Mouse (Mus musculus) embryonic facial prominence, embryonic 12.5 days (tissue): ENCODE results near the gene 4930558K02Rik. TPM values are rescaled to one million over a fixed set of nuclear protein-coding genes. Genes with fewer than 3 reads are reported as not detected.

Experiments used
- ATAC-seq: fragments of 200-750 bp; cut with Nextera tagmentation; 2 replicates; pipeline ENCODE4 v1.8.0; 2017; ENCODE audit not compliant: insufficient number of reproducible peaks, insufficient read depth, low FRiP score, low TSS enrichment
- H3K27ac ChIP-seq: fragments of 300-500 bp; sonication (generic); 2 replicates; pipeline ENCODE4 v1.5.1; 2016; ENCODE audit warnings: mild to moderate bottlenecking
- H3K27me3 ChIP-seq: fragments of 300-500 bp; sonication (generic); 2 replicates; pipeline ENCODE4 v1.6.1; 2016; ENCODE audit warnings: mild to moderate bottlenecking, moderate library complexity
- H3K36me3 ChIP-seq: fragments of 300-500 bp; sonication (generic); 2 replicates; pipeline ENCODE4 v1.6.1; 2016; ENCODE audit warnings: mild to moderate bottlenecking
- H3K4me1 ChIP-seq: fragments of 300-500 bp; sonication (generic); 2 replicates; pipeline ENCODE4 v1.6.1; 2016
- H3K4me2 ChIP-seq: fragments of 300-500 bp; sonication (generic); replicated peaks from 2 replicates; pipeline ENCODE4 v1.6.1; 2016; ENCODE audit warnings: mild to moderate bottlenecking, moderate library complexity
- H3K4me3 ChIP-seq: fragments of 300-500 bp; sonication (generic); 2 replicates; pipeline ENCODE4 v1.5.1; 2016; ENCODE audit warnings: mild to moderate bottlenecking
- H3K9ac ChIP-seq: fragments of 300-500 bp; sonication (generic); 2 replicates; pipeline ENCODE4 v1.6.1; 2016; ENCODE audit warnings: mild to moderate bottlenecking, moderate library complexity
- H3K9me3 ChIP-seq: fragments of 300-500 bp; sonication (generic); 2 replicates; pipeline ENCODE4 v1.6.1; 2016; ENCODE audit warnings: mild to moderate bottlenecking, moderate library complexity
- WGBS: fragments of 180-500 bp; shearing (Covaris S2); methylation state at CpG from one replicate; pipeline ENCODE4 v1.1.7; 2016; 5-methylcytosine and 5-hydroxymethylcytosine counted together
- polyA plus RNA-seq: library from polyadenylated mRNA; unstranded; fragments of >200 nt; fragmentation: Nextera tagmentation; extraction: Ambion mirVana; gene quantifications from 2 replicates; pipeline ENCODE4 v1.2.1, GENCODE M21; 2016

The 4930558K02Rik gene
- polyA plus RNA-seq, 1 experiment from 2014 or later: not detected

- WGBS: 96% methylated on average over 9 of the region's 9 CpGs
- Histone ChIP-seq H3K27me3 (no peaks in the 10 kb centered on the region), H3K36me3 (peaks cover 8% of the 10 kb centered on the region; the same call in 1 of the 2 replicates), H3K9ac (no peak overlapping the region), H3K27ac (no peak overlapping the region), H3K4me2 (no peak overlapping the region), H3K4me3 (no peak overlapping the region), H3K9me3 (no peaks in the 10 kb centered on the region), H3K4me1 (peaks cover 25% of the 10 kb centered on the region; the same call in 1 of the 2 replicates)
- ATAC-seq: no peak
Measured at GRCm38 (mm10) chr1:161970874-161971273, 8.6 kb downstream of the 4930558K02Rik start.

DNA sequence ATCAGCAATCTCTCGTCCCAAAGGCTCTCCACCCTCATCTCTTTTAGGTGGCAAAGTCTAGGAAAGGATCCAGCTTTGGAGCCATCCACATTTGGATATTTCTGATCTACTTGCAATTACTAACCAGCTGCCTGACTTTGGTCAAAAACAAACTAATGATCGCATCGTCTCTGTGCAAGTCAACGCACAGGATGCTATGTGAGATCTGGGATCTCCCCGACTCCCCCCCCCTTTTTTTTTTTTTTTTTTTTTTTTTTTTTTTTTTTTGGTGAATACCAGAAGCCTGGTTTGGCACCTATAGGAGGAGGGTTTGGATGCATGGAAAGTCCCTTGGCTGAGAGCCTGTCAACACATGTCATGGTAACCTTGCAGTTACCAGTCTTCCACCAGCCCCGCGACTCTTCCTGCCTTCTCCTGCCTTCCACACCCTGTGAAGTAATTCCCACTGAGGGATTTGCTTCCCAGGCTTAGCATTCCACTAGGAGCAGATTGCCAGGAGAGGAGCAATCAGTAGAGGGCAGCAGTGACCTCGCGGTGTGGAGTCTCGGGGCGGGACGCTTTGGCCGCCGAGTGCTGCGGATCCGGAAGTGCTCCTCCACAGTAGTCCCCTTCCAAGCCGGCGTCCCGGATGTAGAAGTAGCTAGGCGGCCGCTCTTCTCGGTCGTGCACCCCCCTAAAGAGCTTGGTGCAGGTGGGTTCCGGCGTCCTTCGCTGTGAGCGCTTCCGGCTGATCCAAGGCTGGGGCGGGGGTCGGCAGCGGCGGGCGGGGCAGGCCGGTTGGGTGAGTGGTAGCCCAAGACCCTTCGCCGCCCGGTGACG lies 10.6 kb downstream of the 4930558K02Rik start, which contains the start of gene Pigc:
Pigc (plus strand) TSS at position 598 of the 819 bp plus-strand sequence.
- WGBS: 4% methylated on average over 38 of the region's 38 CpGs
- H3K9ac ChIP-seq: peak within 1 kb of the TSS; percentile 74
- H3K27me3 ChIP-seq: no peaks in the 10 kb centered on the region
- H3K9me3 ChIP-seq: no peaks in the 10 kb centered on the region
- H3K36me3 ChIP-seq: peaks cover 8% of the 10 kb centered on the region; the same call in 1 of the 2 replicates
- H3K27ac ChIP-seq: peak within 1 kb of the TSS; percentile 79
- peak within 1 kb of the TSS; percentile 71 for H3K4me3 ChIP-seq
- peaks cover 17% of the 10 kb centered on the region; the same call in 1 of the 2 replicates for H3K4me1 ChIP-seq
- peak; percentile 96 for ATAC-seq
- peak within 1 kb of the TSS; percentile 57 for H3K4me2 ChIP-seq

DNA sequence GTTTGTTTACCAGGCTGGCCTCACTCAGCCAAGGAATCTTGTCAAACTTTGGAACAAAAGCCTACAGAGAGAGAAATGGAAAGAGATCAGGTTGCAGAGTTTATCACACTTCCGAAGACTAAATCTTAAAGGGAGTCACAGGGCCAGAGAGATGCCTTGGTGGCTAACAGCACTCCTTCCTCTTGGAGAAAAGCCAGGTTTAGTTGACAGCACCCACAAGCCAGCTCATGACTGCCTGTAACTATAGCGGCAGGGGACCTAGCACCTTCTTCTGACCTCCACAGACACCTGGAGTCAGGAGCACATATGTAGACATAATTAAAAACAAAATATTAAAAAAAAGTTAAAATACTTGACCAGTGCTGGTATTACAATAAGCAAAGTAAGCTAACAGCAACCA lies 11.5 kb downstream of the 4930558K02Rik start:
- H3K4me2 ChIP-seq: no peak overlapping the region
- H3K27me3 ChIP-seq: no peaks in the 10 kb centered on the region
- 77% methylated on average over 2 of the region's 2 CpGs for WGBS
- ATAC-seq: no peak
- no peak overlapping the region for H3K4me3 ChIP-seq
- no peak overlapping the region for H3K27ac ChIP-seq
- H3K36me3 ChIP-seq: peaks cover 8% of the 10 kb centered on the region; the same call in 1 of the 2 replicates
- H3K4me1 ChIP-seq: peaks cover 14% of the 10 kb centered on the region; the same call in 1 of the 2 replicates
- H3K9ac ChIP-seq: no peak overlapping the region
- no peaks in the 10 kb centered on the region for H3K9me3 ChIP-seq

GRCm38 (mm10) chr1:161962465-161963377 lies 16.7 kb downstream of the 4930558K02Rik start:
- Histone ChIP-seq H3K36me3 (no peaks in the 10 kb centered on the region), H3K9me3 (no peaks in the 10 kb centered on the region), H3K27me3 (no peaks in the 10 kb centered on the region), H3K9ac (no peak overlapping the region), H3K4me1 (no peaks in the 10 kb centered on the region), H3K4me3 (no peak overlapping the region), H3K27ac (no peak overlapping the region; the same call in 1 of the 2 replicates), H3K4me2 (no peak overlapping the region)
- 39% methylated on average over 3 of the region's 3 CpGs for WGBS
- ATAC-seq: 0 out of 2 replicates have a peak, but pooled peaks have one; percentile 68

DNA sequence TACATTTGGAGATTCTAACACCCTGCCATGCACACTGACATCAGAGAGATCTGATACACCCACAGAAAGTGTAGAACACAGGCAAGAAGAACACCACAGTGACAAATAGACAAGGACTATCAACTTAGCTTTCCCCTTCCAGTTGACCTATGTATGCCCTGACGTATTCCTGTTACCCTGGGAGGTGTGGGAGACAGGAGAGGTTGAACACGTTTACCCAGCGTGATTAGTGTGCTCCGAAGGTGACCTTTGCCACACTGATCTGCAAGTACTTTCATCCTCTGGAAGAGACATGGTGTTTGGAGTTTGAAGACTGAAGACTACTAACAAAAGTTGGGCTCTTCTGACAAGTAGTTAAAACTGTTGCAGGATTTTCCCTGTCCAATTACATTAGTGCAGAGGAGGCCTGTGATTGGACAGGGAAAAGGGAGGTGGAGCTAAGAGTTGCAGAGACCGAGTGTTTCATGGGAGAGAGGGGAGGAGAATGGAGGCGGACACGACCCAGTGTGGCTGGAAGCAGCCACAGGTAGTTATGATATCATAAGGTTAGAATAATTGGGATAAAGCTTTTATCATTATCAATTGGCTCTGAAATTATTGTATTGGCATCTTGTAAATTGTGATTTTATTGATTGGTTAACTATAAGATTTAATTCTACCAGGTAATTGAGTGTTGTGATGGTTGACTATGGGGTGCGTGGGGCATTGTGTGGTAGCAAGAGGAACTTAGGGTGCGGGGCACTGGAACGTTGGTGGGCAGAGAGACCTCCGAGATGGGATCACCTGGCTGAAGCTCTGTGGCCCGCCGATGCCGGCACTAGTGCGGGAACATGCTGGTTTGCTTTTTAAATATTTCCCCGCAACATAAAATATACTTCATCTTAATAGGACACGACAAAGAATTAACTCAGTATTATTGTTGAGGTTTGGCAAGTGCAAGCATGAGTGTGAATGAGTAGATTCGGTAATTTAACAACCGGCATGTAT lies 21.2 kb downstream of the 4930558K02Rik start:
- no peak overlapping the region for H3K4me3 ChIP-seq
- no peak overlapping the region for H3K9ac ChIP-seq
- ATAC-seq: no peak
- WGBS: 82% methylated on average over 19 of the region's 19 CpGs
- no peaks in the 10 kb centered on the region for H3K9me3 ChIP-seq
- H3K36me3 ChIP-seq: no peaks in the 10 kb centered on the region
- no peaks in the 10 kb centered on the region for H3K4me1 ChIP-seq
- no peak overlapping the region for H3K27ac ChIP-seq
- H3K27me3 ChIP-seq: no peaks in the 10 kb centered on the region
- H3K4me2 ChIP-seq: no peak overlapping the region

DNA sequence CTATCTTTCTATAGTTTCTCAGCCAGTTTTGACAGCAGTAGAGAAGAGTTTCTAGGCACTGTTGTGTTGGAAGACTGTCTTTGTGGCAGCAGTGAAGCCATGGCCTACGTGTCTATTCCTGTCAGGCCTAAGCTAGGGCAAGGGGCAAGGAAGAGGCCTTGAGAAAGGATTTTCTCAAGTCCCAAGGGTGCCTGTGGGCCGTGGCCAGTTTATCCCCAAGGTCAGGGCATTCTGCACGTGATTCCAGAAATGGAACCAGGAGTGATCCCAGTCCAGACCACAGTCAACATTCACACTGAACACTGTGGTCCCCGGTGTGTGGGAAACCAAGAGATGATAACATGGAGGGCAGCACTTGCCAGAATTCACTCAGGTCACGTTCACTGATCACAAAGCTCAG lies 23.6 kb downstream of the 4930558K02Rik start:
- H3K4me3 ChIP-seq: no peak overlapping the region
- H3K27ac ChIP-seq: no peak overlapping the region
- H3K4me2 ChIP-seq: no peak overlapping the region
- WGBS: 60% methylated on average over 5 of the region's 5 CpGs
- H3K27me3 ChIP-seq: no peaks in the 10 kb centered on the region
- no peaks in the 10 kb centered on the region for H3K36me3 ChIP-seq
- H3K4me1 ChIP-seq: no peaks in the 10 kb centered on the region
- ATAC-seq: no peak
- H3K9ac ChIP-seq: no peak overlapping the region
- no peaks in the 10 kb centered on the region for H3K9me3 ChIP-seq

- H3K9me3 ChIP-seq: no peaks in the 10 kb centered on the region
- H3K9ac ChIP-seq: no peak overlapping the region
- H3K4me2 ChIP-seq: no peak overlapping the region
- H3K36me3 ChIP-seq: no peaks in the 10 kb centered on the region
- no peaks in the 10 kb centered on the region for H3K27me3 ChIP-seq
- H3K4me3 ChIP-seq: no peak overlapping the region
- no peaks in the 10 kb centered on the region for H3K4me1 ChIP-seq
- H3K27ac ChIP-seq: no peak overlapping the region
- no peak for ATAC-seq
- 59% methylated on average over 1 of the region's 1 CpGs for WGBS
Measured at GRCm38 (mm10) chr1:161952599-161952998, 26.8 kb downstream of the 4930558K02Rik start.

GRCm38 (mm10) chr1:161951009-161951779 lies 28.2 kb downstream of the 4930558K02Rik start:
- Histone ChIP-seq H3K4me1 (no peaks in the 10 kb centered on the region), H3K4me3 (no peak overlapping the region), H3K9ac (no peak overlapping the region), H3K27me3 (no peaks in the 10 kb centered on the region), H3K36me3 (no peaks in the 10 kb centered on the region), H3K4me2 (no peak overlapping the region), H3K27ac (no peak overlapping the region), H3K9me3 (no peaks in the 10 kb centered on the region)
- WGBS: 76% methylated on average over 5 of the region's 5 CpGs
- ATAC-seq: no peak

DNA sequence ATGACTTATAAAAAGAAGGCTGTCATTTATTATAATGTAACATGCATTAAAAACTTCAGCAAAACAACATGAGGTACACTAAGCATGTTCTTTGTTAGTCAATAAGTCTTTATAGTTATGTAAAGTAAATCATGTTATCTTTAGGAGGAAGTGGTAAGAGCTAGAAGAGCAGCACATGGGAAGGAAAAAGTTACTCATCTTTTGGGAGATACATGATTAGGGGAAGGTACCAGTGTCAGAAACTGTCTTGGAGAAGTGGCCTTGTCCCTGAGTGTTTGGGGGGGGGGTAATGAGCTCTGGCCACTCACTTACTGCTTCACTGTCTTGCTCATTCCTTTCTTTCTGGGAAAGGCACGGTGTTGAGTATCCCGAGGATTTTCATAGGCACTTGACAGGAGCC lies 37.4 kb downstream of the 4930558K02Rik start:
- Histone ChIP-seq H3K36me3 (no peaks in the 10 kb centered on the region), H3K4me3 (no peak overlapping the region), H3K27me3 (no peaks in the 10 kb centered on the region), H3K9me3 (no peaks in the 10 kb centered on the region), H3K9ac (no peak overlapping the region), H3K4me2 (no peak overlapping the region), H3K27ac (no peak overlapping the region), H3K4me1 (no peaks in the 10 kb centered on the region)
- 88% methylated on average over 2 of the region's 2 CpGs for WGBS
- no peak for ATAC-seq

DNA sequence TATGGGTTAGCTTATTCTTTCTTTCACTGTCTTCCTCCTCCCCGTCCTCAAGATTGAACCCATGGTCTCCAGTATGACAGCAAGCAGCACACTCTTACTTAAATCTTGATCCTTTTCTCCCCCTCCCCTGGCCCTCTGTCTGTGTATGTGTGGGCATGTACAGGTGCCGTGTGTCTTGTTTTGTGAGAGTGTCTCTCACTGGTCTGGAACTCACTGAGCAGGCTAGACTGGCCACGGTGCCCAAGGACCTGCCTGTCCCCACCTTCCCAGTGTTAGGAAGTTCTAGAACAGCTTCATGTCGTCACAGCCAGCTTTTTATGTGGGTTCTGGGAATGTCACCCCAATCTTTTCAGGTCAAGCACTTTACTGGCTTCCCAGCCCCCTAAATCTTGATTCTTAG lies 47.1 kb downstream of the 4930558K02Rik start:
- no peaks in the 10 kb centered on the region for H3K9me3 ChIP-seq
- no peak overlapping the region for H3K27ac ChIP-seq
- H3K4me1 ChIP-seq: no peaks in the 10 kb centered on the region
- no peaks in the 10 kb centered on the region for H3K36me3 ChIP-seq
- no peak overlapping the region for H3K4me3 ChIP-seq
- 73% methylated on average over 4 of the region's 4 CpGs for WGBS
- no peak overlapping the region for H3K9ac ChIP-seq
- H3K4me2 ChIP-seq: no peak overlapping the region
- ATAC-seq: no peak
- no peaks in the 10 kb centered on the region for H3K27me3 ChIP-seq
